19 mouse cellular contexts compared by ENCODE assay signal in the genomic region with DNA sequence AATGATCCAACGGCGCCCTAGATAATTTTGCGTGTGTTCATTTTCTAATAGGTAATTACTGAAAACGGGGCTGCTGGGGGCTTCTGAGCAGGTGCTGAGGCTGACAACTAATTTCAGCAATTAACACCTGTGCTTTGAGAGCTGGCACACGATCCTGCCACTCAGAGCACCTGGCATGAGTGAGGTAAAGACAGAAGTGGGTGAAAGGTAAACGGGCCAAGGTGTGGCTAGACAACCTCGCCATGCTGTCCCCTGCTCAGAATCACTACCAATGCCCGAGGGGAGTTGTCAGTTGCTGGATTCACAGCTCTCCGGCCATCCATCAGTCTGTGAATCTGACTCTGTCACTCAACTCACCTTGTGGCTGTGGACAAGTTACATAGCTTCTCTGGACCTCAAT. TPM values are rescaled to one million over a fixed set of nuclear protein-coding genes. Genes with fewer than 3 reads are reported as not detected.
DNase-seq lines count a peak whose midpoint lies in the region; ATAC-seq lines count a peak whose summit lies in the region.
"Had no signal": no experiment of that assay in that cellular context is flagged by ENCODE, and none has a peak within 500 bp of the region (broad histone marks: within the 10 kb centered on the region; RNA-seq: fewer than 3 reads in every experiment).

No protein-coding gene starts in this region.

- no peak overlapping the region for H3K27ac ChIP-seq in lung, embryonic 15.5 days
- H3K27ac ChIP-seq: embryonic facial prominence, embryonic 15.5 days; hindbrain, embryonic 12.5 days; midbrain, embryonic 15.5 days had no signal

- no peak overlapping the region for H3K4me3 ChIP-seq in lung, embryonic 15.5 days
- H3K4me3 ChIP-seq: embryonic facial prominence, embryonic 15.5 days; hindbrain, embryonic 12.5 days; megakaryocyte, embryonic 14.5 days; midbrain, embryonic 15.5 days had no signal

- H3K9ac ChIP-seq in lung, embryonic 15.5 days, result no peak overlapping the region
- H3K9ac ChIP-seq: embryonic facial prominence, embryonic 15.5 days; hindbrain, embryonic 12.5 days; midbrain, embryonic 15.5 days had no signal

- H3K27me3 ChIP-seq in lung, embryonic 15.5 days, result peaks cover 42% of the 10 kb centered on the region
- H3K27me3 ChIP-seq: embryonic facial prominence, embryonic 15.5 days; hindbrain, embryonic 12.5 days; midbrain, embryonic 15.5 days; Patski had no signal

- peak overlapping the region; percentile 9; the same call in 1 of the 2 replicates for H3K4me2 ChIP-seq in lung, embryonic 15.5 days
- H3K4me2 ChIP-seq: embryonic facial prominence, embryonic 15.5 days; hindbrain, embryonic 12.5 days; liver, embryonic 11.5 days; midbrain, embryonic 15.5 days had no signal

- 44% methylated on average over 9 of the region's 9 CpGs for WGBS in lung, embryonic 15.5 days

- peaks cover 17% of the 10 kb centered on the region; the same call in 1 of the 2 replicates for H3K4me1 ChIP-seq in lung, embryonic 15.5 days

- DNase-seq in cerebellum, adult 9-10 months, result peak; percentile 8
- DNase-seq in cerebellum, postnatal 14 days, result no peak
- no peak for DNase-seq in lung, postnatal 10 days
- peak; percentile 46 for DNase-seq in kidney, adult 9 months
- DNase-seq in kidney, postnatal 36 days, result peak; percentile 52 to 60
- DNase-seq: adrenal gland, adult 8-10 months; cerebellum, postnatal 10 days; layer of hippocampus, adult 9-11 months; right cerebral cortex, adult 18-20 months; thymus, postnatal 14 days had no signal

- H3K9me3 ChIP-seq in lung, embryonic 15.5 days, result no peaks in the 10 kb centered on the region
- H3K9me3 ChIP-seq: embryonic facial prominence, embryonic 15.5 days; hindbrain, embryonic 12.5 days; midbrain, embryonic 15.5 days had no signal

- no peak for ATAC-seq in lung, embryonic 15.5 days (ENCODE audit: borderline replicate concordance, extremely low read depth, low FRiP score, low TSS enrichment)
- no peak for ATAC-seq in inflammation-experienced regulatory T-cells, adult 6 months
- ATAC-seq: CD4-positive, CD25-positive, alpha-beta regulatory T cell, adult 4 months; midbrain, embryonic 15.5 days; Patski had no signal

- H3K36me3 ChIP-seq in lung, embryonic 15.5 days, result no peaks in the 10 kb centered on the region
- H3K36me3 ChIP-seq: embryonic facial prominence, embryonic 15.5 days; hindbrain, embryonic 12.5 days; midbrain, embryonic 15.5 days had no signal

RNA-seq across cellular contexts. Expression of a gene that starts 5.3 kb away (rescaled TPM):
- 2.8 and 3.2 TPM in 2 replicates for polyA plus RNA-seq in lung, embryonic 15.5 days (2015; fragmentation: Nextera tagmentation; extraction: Ambion mirVana)
- polyA plus RNA-seq in inflammation-experienced regulatory T-cells, adult 6 months (2017; shearing (Covaris generic)), result not detected
- polyA plus RNA-seq: CD4-positive, CD25-positive, alpha-beta regulatory T cell, adult 4 months had no signal

RNA-seq across cellular contexts. Expression of a gene that starts 39.8 kb away (rescaled TPM):
- 8.9 and 9.3 TPM in 2 replicates for polyA plus RNA-seq in lung, embryonic 15.5 days (2015; fragmentation: Nextera tagmentation; extraction: Ambion mirVana)
- polyA plus RNA-seq in inflammation-experienced regulatory T-cells, adult 6 months (2017; shearing (Covaris generic)), result 1 to 10 TPM; 5.4 to 7.2 (median 6.0) TPM

Comparison
In these comparisons a context has a peak if more than half of its experiments do, and no peak if none do; other contexts are left out.
1. DNase-seq: peak in cerebellum, adult 9-10 months (single experiment), kidney, adult 9 months (single experiment) and kidney, postnatal 36 days (2 of 2); none in cerebellum, postnatal 14 days (0 of 2) and lung, postnatal 10 days (single experiment).